Mouse (Mus musculus) kidney, adult 2 months (tissue): ENCODE results near the gene Necab2.

Source experiments
- CTCF ChIP-seq: fragments of 200-500 bp; conservative IDR thresholded peaks from 2 replicates; pipeline ENCODE4 v1.5.1; 2011; ENCODE audit warnings: low read depth, mild to moderate bottlenecking, control low read depth, low read length, moderate library complexity, mixed read lengths; ENCODE audit not compliant: insufficient read depth, insufficient read length
- POLR2A ChIP-seq: fragments of 200-500 bp; IDR thresholded peaks from one replicate; pipeline ENCODE4 v1.6.1; 2011; ENCODE audit warnings: low read depth, low read length, control low read depth

DNA sequence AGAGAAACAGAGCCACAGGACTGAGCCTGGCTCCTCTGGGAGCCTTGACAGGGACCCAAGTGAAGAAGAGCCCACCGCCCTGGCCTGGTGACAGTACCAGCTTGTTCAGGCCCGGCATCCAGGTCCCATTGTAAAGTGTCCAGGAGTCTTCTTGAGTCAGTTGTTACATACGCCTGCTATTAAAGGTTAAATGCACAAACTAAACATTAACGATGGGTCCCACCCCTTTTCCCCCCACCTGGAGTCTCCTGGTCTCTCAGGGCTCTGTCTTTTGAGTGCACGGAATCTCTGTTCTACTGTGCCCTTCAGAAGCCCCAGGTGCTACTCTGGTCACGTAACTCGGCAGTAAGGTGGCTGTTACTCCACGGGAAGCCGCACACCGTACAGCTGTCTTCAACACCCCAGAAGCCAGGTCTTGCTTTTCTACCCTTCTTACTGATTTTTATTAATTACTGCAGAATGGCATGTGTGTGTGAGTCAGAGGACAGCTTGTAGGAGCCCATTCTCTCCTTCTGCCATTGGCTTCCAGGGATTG lies 22.3 kb upstream of the Necab2 start:
- TF ChIP-seq CTCF (no peak), POLR2A (no peak)
